ENCODE assay signal across 26 mouse cellular contexts in the genomic region with DNA sequence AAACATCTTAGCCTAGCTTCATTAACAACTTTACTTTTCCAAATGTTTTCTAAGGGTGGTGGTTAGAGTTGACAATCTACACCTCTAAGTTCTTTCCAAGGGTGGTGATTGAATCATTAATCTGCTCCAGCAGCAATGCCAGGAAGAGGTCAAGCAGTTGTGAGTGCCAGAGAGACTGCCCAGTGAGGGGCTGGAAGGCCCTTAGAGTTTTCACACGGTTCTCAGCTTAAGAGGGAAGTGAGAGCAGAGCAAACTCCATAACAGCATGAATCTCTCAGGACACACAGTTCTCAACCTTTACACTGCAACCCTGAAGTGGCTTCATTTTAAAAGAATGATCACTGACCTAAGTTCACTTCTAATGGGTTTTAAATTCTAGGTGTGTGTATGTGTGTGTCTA. TPM values are rescaled to one million over a fixed set of nuclear protein-coding genes. Genes with fewer than 3 reads are reported as not detected.
DNase-seq lines count a peak whose midpoint lies in the region; ATAC-seq and TF ChIP-seq lines count a peak whose summit lies in the region.
"Had no signal": no experiment of that assay in that cellular context is flagged by ENCODE, and none has a peak within 500 bp of the region (broad histone marks: within the 10 kb centered on the region; RNA-seq: fewer than 3 reads in every experiment).

No protein-coding gene starts in this region.

- no peaks in the 10 kb centered on the region for H3K27me3 ChIP-seq in kidney, embryonic 16.5 days (ENCODE audit: insufficient read depth, low read length)
- H3K27me3 ChIP-seq in CH12.LX (replicated peaks): no peaks in the 10 kb centered on the region
- H3K27me3 ChIP-seq in lung, postnatal 0 days (replicated peaks; ENCODE audit: insufficient read depth, low read length): no peaks in the 10 kb centered on the region
- H3K27me3 ChIP-seq: embryonic facial prominence, embryonic 13.5 days; forebrain, embryonic 13.5 days; heart, embryonic 15.5 days; Patski had no signal

- H3K4me2 ChIP-seq in kidney, embryonic 16.5 days (replicated peaks; ENCODE audit: low read depth, low read length): no peak overlapping the region
- no peak overlapping the region for H3K4me2 ChIP-seq in CH12.LX (ENCODE audit: insufficient read depth, low read depth, poor library complexity, severe bottlenecking)
- no peak overlapping the region for H3K4me2 ChIP-seq in lung, postnatal 0 days (replicated peaks; ENCODE audit: low read depth, low read length)
- H3K4me2 ChIP-seq: embryonic facial prominence, embryonic 13.5 days; forebrain, embryonic 13.5 days; heart, embryonic 11.5 days; heart, embryonic 15.5 days had no signal

- TF ChIP-seq RAD21 in CH12.LX (IDR thresholded peaks at IDR 0.05; ENCODE audit: low read depth, low read length): no peak

- 10% methylated on average over 1 of the region's 1 CpGs for WGBS in kidney, embryonic 16.5 days
- WGBS in lung, postnatal 0 days: 16% methylated on average over 1 of the region's 1 CpGs

- no peak overlapping the region for H3K9ac ChIP-seq in kidney, embryonic 16.5 days (replicated peaks; ENCODE audit: low read length)
- no peak overlapping the region for H3K9ac ChIP-seq in CH12.LX (ENCODE audit: insufficient read depth, low read depth)
- no peak overlapping the region for H3K9ac ChIP-seq in lung, postnatal 0 days (replicated peaks; ENCODE audit: low read depth)
- H3K9ac ChIP-seq: embryonic facial prominence, embryonic 13.5 days; forebrain, embryonic 13.5 days; forebrain, postnatal 0 days; heart, embryonic 15.5 days had no signal

- no peaks in the 10 kb centered on the region for H3K36me3 ChIP-seq in kidney, embryonic 16.5 days (ENCODE audit: insufficient read depth, low read length)
- no peaks in the 10 kb centered on the region for H3K36me3 ChIP-seq in CH12.LX (replicated peaks in 1 of 2; ENCODE audit: control insufficient read depth in 1 of 2, insufficient read depth in 1 of 2, low read length in 1 of 2)
- H3K36me3 ChIP-seq in lung, postnatal 0 days (ENCODE audit: insufficient read depth, low read length): no peaks in the 10 kb centered on the region
- H3K36me3 ChIP-seq: embryonic facial prominence, embryonic 13.5 days; heart, embryonic 15.5 days had no signal

- no peak for TF ChIP-seq CTCF in CH12.LX (conservative IDR thresholded peaks at IDR 0.05 in 1 of 2, IDR thresholded peaks at IDR 0.05 in 1 of 2; ENCODE audit: low read depth in 2 of 2, low read length in 2 of 2)
- TF ChIP-seq CTCF in lung, postnatal 0 days (IDR thresholded peaks at IDR 0.05): no peak

- H3K9me3 ChIP-seq in kidney, embryonic 16.5 days (ENCODE audit: low read length): no peaks in the 10 kb centered on the region
- no peaks in the 10 kb centered on the region for H3K9me3 ChIP-seq in CH12.LX (replicated peaks; ENCODE audit: low read length)
- H3K9me3 ChIP-seq in lung, postnatal 0 days (ENCODE audit: low read length): no peaks in the 10 kb centered on the region
- H3K9me3 ChIP-seq: embryonic facial prominence, embryonic 13.5 days; forebrain, embryonic 13.5 days; heart, embryonic 15.5 days had no signal

- no peak overlapping the region for H3K4me3 ChIP-seq in kidney, embryonic 16.5 days (ENCODE audit: low read length)
- H3K4me3 ChIP-seq in CH12.LX (replicated peaks in 1 of 3; ENCODE audit: low read depth in 2 of 3, low read length in 2 of 3, poor library complexity in 1 of 3): no peak overlapping the region
- H3K4me3 ChIP-seq in lung, postnatal 0 days (ENCODE audit: low read depth, low read length): no peak overlapping the region
- H3K4me3 ChIP-seq: embryonic facial prominence, embryonic 13.5 days; forebrain, embryonic 13.5 days; heart, adult 2 months; heart, embryonic 15.5 days had no signal

- TF ChIP-seq EP300 in CH12.LX (IDR thresholded peaks at IDR 0.05; ENCODE audit: low read length): no peak
- TF ChIP-seq EP300 in lung, postnatal 0 days (IDR thresholded peaks at IDR 0.05): peak; percentile 51

- dilution Hi-C loops in CH12.LX (cut with MboI; ENCODE audit: extremely low pct_ligation_motif_present, extremely low pct_unique_long_range_greater_than_20kb, low sequenced_read_pairs): no loop called here

- no peaks in the 10 kb centered on the region for H3K4me1 ChIP-seq in kidney, embryonic 16.5 days (ENCODE audit: insufficient read depth, low read length)
- H3K4me1 ChIP-seq in CH12.LX (ENCODE audit: control insufficient read depth in 1 of 2, insufficient read depth in 2 of 2): peaks cover 8 to 15% of the 10 kb centered on the region in 2 experiments
- no peaks in the 10 kb centered on the region for H3K4me1 ChIP-seq in lung, postnatal 0 days (ENCODE audit: insufficient read depth, low read depth, low read length)
- H3K4me1 ChIP-seq: forebrain, embryonic 13.5 days; heart, embryonic 15.5 days had no signal

- no peak for ATAC-seq in kidney, embryonic 16.5 days (ENCODE audit: low FRiP score, low TSS enrichment)
- peak; percentile 95 for ATAC-seq in lung, postnatal 0 days
- ATAC-seq: activated CD4-positive, CD25-positive, alpha-beta regulatory T cell, adult 4 months; forebrain, embryonic 13.5 days; forebrain, postnatal 0 days; Patski had no signal

- peak; percentile 50 for DNase-seq in kidney, adult 9 months
- DNase-seq in CH12.LX (ENCODE audit: extremely low read depth): no peak
- peak; percentile 81 for DNase-seq in lung, postnatal 0 days (ENCODE audit: low spot score)
- DNase-seq in lung, postnatal 36 days: peak; percentile 71
- no peak for DNase-seq in cerebellum, postnatal 4 days (ENCODE audit: low spot score in 2 of 2)
- no peak for DNase-seq in left cerebral cortex, adult 8-10 months (ENCODE audit: low spot score in 2 of 2)
- DNase-seq: adrenal gland, postnatal 14 days; cerebellum, adult 11-12 months; cerebellum, adult 9-10 months; cerebellum, postnatal 25 days; forebrain, postnatal 0 days; gastrocnemius, postnatal 14 days; heart, adult 2 months; heart, postnatal 14 days had no signal

- H3K27ac ChIP-seq in kidney, embryonic 16.5 days (ENCODE audit: low read length): no peak overlapping the region
- H3K27ac ChIP-seq in CH12.LX (ENCODE audit: insufficient read depth, low read depth): no peak overlapping the region
- H3K27ac ChIP-seq in lung, postnatal 0 days (ENCODE audit: low read length): no peak overlapping the region
- H3K27ac ChIP-seq: embryonic facial prominence, embryonic 13.5 days; forebrain, embryonic 13.5 days; heart, adult 2 months; heart, embryonic 15.5 days had no signal

- no peak for TF ChIP-seq POLR2A in CH12.LX (IDR thresholded peaks at IDR 0.05; ENCODE audit: low read depth, low read length)

- in situ Hi-C loops in CH12.LX (cut with MboI; ENCODE audit: low pct_ligation_motif_present, low pct_unique_long_range_greater_than_20kb, low sequenced_read_pairs): no loop called here

- no peaks in the 10 kb centered on the region for H3K79me2 ChIP-seq in CH12.LX (replicated peaks; ENCODE audit: control insufficient read depth, extremely low read depth, insufficient read depth, poor library complexity, severe bottlenecking)

TF ChIP-seq in CH12.LX, 34 proteins besides CTCF, POLR2A, EP300 and RAD21:
- TF ChIP-seq IRF4 (IDR thresholded peaks at IDR 0.05; ENCODE audit: low read depth, low read length) (0 out of 2 replicates have a peak, but pooled peaks have one; percentile 13), USF1 (IDR thresholded peaks at IDR 0.05; ENCODE audit: low read depth, low read length) (no peak)

RNA-seq across cellular contexts. Expression of a gene that starts 21.8 kb away (rescaled TPM):
- not detected in 2 replicates for polyA plus RNA-seq in kidney, embryonic 16.5 days (2015; fragmentation: Nextera tagmentation; extraction: Ambion mirVana)
- total RNA-seq in CH12.LX (2012; rRNA removed) (not detected in 2 replicates), CH12.LX (2014; rRNA removed) (not detected in 2 replicates)
- polyA plus RNA-seq in CH12.LX (2012; ENCODE audit: insufficient read length, low read depth): not detected in 2 replicates
- not detected in 2 replicates for polyA plus RNA-seq in lung, postnatal 0 days (2015; fragmentation: Nextera tagmentation; extraction: Ambion mirVana)
- total RNA-seq in left cerebral cortex, adult 8-10 months (2022): not detected
- total RNA-seq: adrenal gland, adult 18-20 months; adrenal gland, postnatal 14 days; forebrain, postnatal 0 days; gastrocnemius, adult 18-20 months; gastrocnemius, postnatal 14 days; heart, adult 2 months; heart, postnatal 14 days; hematopoietic stem cell, adult 5-6 weeks had no signal
- polyA plus RNA-seq: activated CD4-positive, CD25-positive, alpha-beta regulatory T cell, adult 4 months; C2C12; embryonic facial prominence, embryonic 13.5 days; forebrain, embryonic 13.5 days; forebrain, postnatal 0 days; gonadal fat pad, adult 2 months; heart, adult 2 months; heart, embryonic 11.5 days; heart, embryonic 15.5 days; Patski had no signal

Comparison
In these comparisons a context has a peak if more than half of its experiments do, and no peak if none do; other contexts are left out.
1. DNase-seq: peak in kidney, adult 9 months (single experiment), lung, postnatal 0 days (single experiment) and lung, postnatal 36 days (single experiment); none in CH12.LX (single experiment), cerebellum, postnatal 4 days (0 of 2) and left cerebral cortex, adult 8-10 months (0 of 2).